Mouse (Mus musculus) lung, postnatal 0 days (tissue): ENCODE measurements around the gene Aff1.

ENCODE experiments used
- CTCF ChIP-seq: IDR thresholded peaks from 2 replicates; pipeline ENCODE4 v1.5.1; 2016; ENCODE audit warnings: antibody characterized with exemption, mild to moderate bottlenecking
- EP300 ChIP-seq: IDR thresholded peaks from 2 replicates; pipeline ENCODE4 v1.6.1; 2016; ENCODE audit warnings: antibody characterized with exemption, mild to moderate bottlenecking, control low read depth

- TF ChIP-seq CTCF (peak; percentile 43), EP300 (no peak)
Measured at GRCm38 (mm10) chr5:103765758-103766431, 73.7 kb downstream of the Aff1 start.
